Mouse (Mus musculus) MEL (cell line): ENCODE measurements around the gene Pdzd2. TPM values are rescaled to one million over a fixed set of nuclear protein-coding genes. Genes with fewer than 3 reads are reported as not detected.

ENCODE experiments used
- DNase-seq: peaks from one replicate; pipeline ENCODE4 v3.0.0; 2011; ENCODE audit warnings: low read depth, low spot score
- H3K27ac ChIP-seq: 2 replicates; pipeline ENCODE4 v1.5.1; 2012; ENCODE audit warnings: low read depth, mild to moderate bottlenecking, control low read depth, low read length, moderate library complexity; ENCODE audit not compliant: control insufficient read depth
- H3K27me3 ChIP-seq, 2 experiments: fragments of 150-350 bp in 1 of 2; sonication (generic) in 1 of 2; 2 replicates each; pipeline ENCODE4 v1.6.1; 2012; ENCODE audit warnings: low read length in 2 of 2, mild to moderate bottlenecking in 2 of 2, improper control_type of control experiment in 1 of 2, moderate library complexity in 1 of 2; ENCODE audit not compliant: insufficient read depth in 2 of 2, control insufficient read depth in 1 of 2
- H3K36me3 ChIP-seq, 2 experiments: 2 replicates each; pipeline ENCODE4 v1.6.1; 2012 to 2014; ENCODE audit warnings: low read length in 2 of 2, improper control_type of control experiment in 1 of 2, inconsistent platforms in 1 of 2, mild to moderate bottlenecking in 1 of 2; ENCODE audit not compliant: insufficient read depth in 2 of 2, control insufficient read depth in 1 of 2
- H3K4me1 ChIP-seq, 2 experiments: fragments of 150-350 bp in 1 of 2; sonication (generic) in 1 of 2; 2 replicates each; pipeline ENCODE4 v1.6.1; 2012; ENCODE audit warnings: low read length in 2 of 2, improper control_type of control experiment in 1 of 2, mild to moderate bottlenecking in 1 of 2; ENCODE audit not compliant: insufficient read depth in 2 of 2, control insufficient read depth in 1 of 2
- H3K4me3 ChIP-seq, 2 experiments: fragments of 150-350 bp in 1 of 2; sonication (generic) in 1 of 2; 2 replicates each; pipeline ENCODE4 v1.5.1; 2012; ENCODE audit warnings: low read depth in 2 of 2, low read length in 2 of 2, mild to moderate bottlenecking in 2 of 2, moderate library complexity in 2 of 2, control low read depth in 1 of 2, improper control_type of control experiment in 1 of 2; ENCODE audit not compliant: control insufficient read depth in 1 of 2, insufficient read depth in 1 of 2
- H3K79me2 ChIP-seq: 2 replicates; pipeline ENCODE4 v1.6.1; 2012; ENCODE audit warnings: mild to moderate bottlenecking, low read length, moderate library complexity; ENCODE audit not compliant: control insufficient read depth, poor library complexity, insufficient read depth
- H3K9ac ChIP-seq: 2 replicates; pipeline ENCODE4 v1.6.1; 2012; ENCODE audit warnings: low read depth, mild to moderate bottlenecking, control low read depth, low read length, moderate library complexity; ENCODE audit not compliant: control insufficient read depth, poor library complexity, severe bottlenecking
- H3K9me3 ChIP-seq: fragments of 150-350 bp; sonication (generic); replicated peaks from 2 replicates; pipeline ENCODE4 v1.6.1; 2012; ENCODE audit warnings: mild to moderate bottlenecking, low read length, improper control_type of control experiment, moderate library complexity; ENCODE audit not compliant: insufficient read depth
- BHLHE40 ChIP-seq: IDR thresholded peaks from 2 replicates; pipeline ENCODE4 v1.6.1; 2012; ENCODE audit warnings: low read depth, mild to moderate bottlenecking, inconsistent platforms, low read length, improper control_type of control experiment, borderline replicate concordance
- CTCF ChIP-seq, 3 experiments: IDR thresholded peaks in 2 of 3; conservative IDR thresholded peaks in 1 of 3; 2 replicates each; pipeline ENCODE4 v1.5.1; 2011 to 2012; ENCODE audit warnings: low read length in 3 of 3, low read depth in 2 of 3, mild to moderate bottlenecking in 2 of 3, improper control_type of control experiment in 1 of 3, inconsistent platforms in 1 of 3, mixed read lengths in 1 of 3, moderate library complexity in 1 of 3; ENCODE audit not compliant: control insufficient read depth in 1 of 3, insufficient read depth in 1 of 3, poor library complexity in 1 of 3, severe bottlenecking in 1 of 3
- E2F4 ChIP-seq: IDR thresholded peaks from 2 replicates; pipeline ENCODE4 v1.6.1; 2011; ENCODE audit warnings: low read depth, low read length, improper control_type of control experiment, borderline replicate concordance
- GATA1 ChIP-seq: IDR thresholded peaks from 2 replicates; pipeline ENCODE4 v1.6.1; 2011; ENCODE audit warnings: low read depth, low read length, improper control_type of control experiment
- HCFC1 ChIP-seq: IDR thresholded peaks from 2 replicates; pipeline ENCODE4 v1.6.1; 2012; ENCODE audit warnings: low read depth, mild to moderate bottlenecking, inconsistent platforms, low read length, improper control_type of control experiment, moderate library complexity
- KAT2A ChIP-seq: conservative IDR thresholded peaks from 2 replicates; pipeline ENCODE4 v1.6.1; 2012; ENCODE audit warnings: low read depth, low read length, improper control_type of control experiment, inconsistent platforms
- NRF1 ChIP-seq: IDR thresholded peaks from 2 replicates; pipeline ENCODE4 v1.6.1; 2014; ENCODE audit warnings: low read depth, mild to moderate bottlenecking, inconsistent platforms, low read length, improper control_type of control experiment, moderate library complexity; ENCODE audit not compliant: poor library complexity, insufficient read depth, severe bottlenecking
- RAD21 ChIP-seq: IDR thresholded peaks from 2 replicates; pipeline ENCODE4 v1.6.1; 2011; ENCODE audit warnings: mild to moderate bottlenecking, low read depth, low read length, improper control_type of control experiment
- SIN3A ChIP-seq: IDR thresholded peaks from 2 replicates; pipeline ENCODE4 v1.6.1; 2012; ENCODE audit warnings: low read length, improper control_type of control experiment, inconsistent platforms
- TAL1 ChIP-seq: IDR thresholded peaks from 2 replicates; pipeline ENCODE4 v1.6.1; 2012; ENCODE audit warnings: mild to moderate bottlenecking, inconsistent platforms, low read length, moderate library complexity, mixed read lengths
- TBP ChIP-seq: IDR thresholded peaks from 2 replicates; pipeline ENCODE4 v1.8.0; 2011; ENCODE audit warnings: low read depth, low read length, improper control_type of control experiment
- USF2 ChIP-seq, 2 experiments: IDR thresholded peaks; 2 replicates each; pipeline ENCODE4 v1.6.1; 2011 to 2012; ENCODE audit warnings: improper control_type of control experiment in 2 of 2, low read length in 2 of 2, borderline replicate concordance in 1 of 2, inconsistent platforms in 1 of 2, low read depth in 1 of 2, mild to moderate bottlenecking in 1 of 2; ENCODE audit not compliant: insufficient read depth in 1 of 2
- ZC3H11A ChIP-seq: IDR thresholded peaks from 2 replicates; pipeline ENCODE4 v1.6.1; 2012; ENCODE audit warnings: low read depth, mild to moderate bottlenecking, inconsistent platforms, low read length, improper control_type of control experiment
- ZKSCAN1 ChIP-seq: IDR thresholded peaks from 2 replicates; pipeline ENCODE4 v1.6.1; 2012; ENCODE audit warnings: low read depth, mild to moderate bottlenecking, inconsistent platforms, low read length, improper control_type of control experiment, moderate library complexity
- ZNF384 ChIP-seq: IDR thresholded peaks from 2 replicates; pipeline ENCODE4 v1.6.1; 2012; ENCODE audit warnings: low read depth, mild to moderate bottlenecking, inconsistent platforms, low read length, improper control_type of control experiment
- polyA plus RNA-seq, 2 experiments: library from polyadenylated mRNA; stranded (reverse) in 1 of 2; unstranded in 1 of 2; fragments of >175 nt in 1 of 2; fragments of >200 nt in 1 of 2; gene quantifications; 2 replicates each; pipeline versions ENCODE4 v1.2.1 to v1.2.4; 2012; ENCODE audit warnings: low replicate concordance in 2 of 2, low read depth in 1 of 2; ENCODE audit not compliant: insufficient read length in 2 of 2, insufficient read depth in 1 of 2, missing spikeins in 1 of 2
- total RNA-seq: library from RNA; depleted of rRNA; stranded (reverse); fragments of 300-350 nt; gene quantifications from 2 replicates; pipeline ENCODE4 v1.2.3, GENCODE M21; 2012

Pdzd2 gene
- total and polyA plus RNA-seq, 3 experiments, result 0.15 to 0.33 TPM; not detected in 1

- Histone ChIP-seq H3K4me1 (no peaks in the 10 kb centered on the region), H3K79me2 (no peaks in the 10 kb centered on the region), H3K27me3 (no peaks in the 10 kb centered on the region; a peak in 2 of 4 replicates), H3K9me3 (no peaks in the 10 kb centered on the region), H3K27ac (no peak overlapping the region), H3K36me3 (no peaks in the 10 kb centered on the region), H3K9ac (no peak overlapping the region), H3K4me3 (no peak overlapping the region)
- TF ChIP-seq ZKSCAN1, result no peak
- no peak for TF ChIP-seq NRF1
- no peak for TF ChIP-seq SIN3A
- no peak for TF ChIP-seq ZNF384
- TF ChIP-seq TAL1, result no peak
- no peak for TF ChIP-seq BHLHE40
- TF ChIP-seq HCFC1, result no peak
- TF ChIP-seq CTCF (IDR thresholded peaks at IDR 0.05 in 2 of 3, conservative IDR thresholded peaks at IDR 0.05 in 1 of 3; ENCODE audit: control insufficient read depth in 1 of 3, insufficient read depth in 1 of 3, low read depth in 2 of 3, low read length in 3 of 3, poor library complexity in 1 of 3, severe bottlenecking in 1 of 3), result no peak
- no peak for TF ChIP-seq ZC3H11A
- no peak for TF ChIP-seq KAT2A
- no peak for TF ChIP-seq TBP
- TF ChIP-seq E2F4, result no peak
- DNase-seq, result no peak
Measured at GRCm38 (mm10) chr15:12557663-12558436, 181.9 kb downstream of the Pdzd2 start.

- Histone ChIP-seq H3K79me2 (no peaks in the 10 kb centered on the region), H3K36me3 (no peaks in the 10 kb centered on the region), H3K9me3 (no peaks in the 10 kb centered on the region), H3K4me1 (no peaks in the 10 kb centered on the region), H3K27ac (no peak overlapping the region), H3K4me3 (no peak overlapping the region), H3K27me3 (no peaks in the 10 kb centered on the region; a peak in 2 of 4 replicates), H3K9ac (no peak overlapping the region)
- DNase-seq, result no peak
- TF ChIP-seq TAL1 (no peak), GATA1 (no peak), USF2 (IDR thresholded peaks at IDR 0.05; ENCODE audit: borderline replicate concordance in 1 of 2, insufficient read depth in 1 of 2, low read depth in 1 of 2, low read length in 2 of 2) (no peak), HCFC1 (no peak), ZC3H11A (no peak), ZKSCAN1 (no peak), KAT2A (no peak), RAD21 (no peak)
- TF ChIP-seq, all 39 proteins: peak for 0
Measured at GRCm38 (mm10) chr15:12553211-12553610, 186.5 kb downstream of the Pdzd2 start.
